Mouse (Mus musculus) liver, adult (tissue): ENCODE measurements around the gene Mvk.

Source experiments
- GATA4 ChIP-seq: IDR thresholded peaks from 2 replicates; pipeline ENCODE4 v1.6.1; 2014; ENCODE audit warnings: mild to moderate bottlenecking, low read length; ENCODE audit not compliant: insufficient replicate concordance

Gene Mvk

GRCm38 (mm10) chr5:114428621-114429020 lies 15.4 kb upstream of the Mvk start:
- TF ChIP-seq GATA4: no peak

GRCm38 (mm10) chr5:114429781-114430180 lies 14.3 kb upstream of the Mvk start:
- no peak for TF ChIP-seq GATA4

GRCm38 (mm10) chr5:114434359-114434758 lies 9.7 kb upstream of the Mvk start:
- TF ChIP-seq GATA4: no peak

GRCm38 (mm10) chr5:114435588-114435987 lies 8.5 kb upstream of the Mvk start:
- no peak for TF ChIP-seq GATA4

- no peak for TF ChIP-seq GATA4
Observed at GRCm38 (mm10) chr5:114444368-114444692, 261 bp downstream of the Mvk start.

- TF ChIP-seq GATA4: no peak
Observed at GRCm38 (mm10) chr5:114449011-114449410, 4.9 kb downstream of the Mvk start.

GRCm38 (mm10) chr5:114456287-114456686 lies 12.2 kb downstream of the Mvk start:
- TF ChIP-seq GATA4: no peak

- no peak for TF ChIP-seq GATA4
Observed at GRCm38 (mm10) chr5:114456995-114457605, 13.0 kb downstream of the Mvk start.

- TF ChIP-seq GATA4: no peak
Observed at GRCm38 (mm10) chr5:114461238-114461637, 17.2 kb downstream of the Mvk start.

GRCm38 (mm10) chr5:114462067-114463040 lies 18.3 kb downstream of the Mvk start:
- TF ChIP-seq GATA4: no peak

- no peak for TF ChIP-seq GATA4
Observed at GRCm38 (mm10) chr5:114464561-114464960, 20.5 kb downstream of the Mvk start.

- no peak for TF ChIP-seq GATA4
Observed at GRCm38 (mm10) chr5:114465641-114466040, 21.6 kb downstream of the Mvk start.

GRCm38 (mm10) chr5:114467019-114467418 lies 22.9 kb downstream of the Mvk start:
- no peak for TF ChIP-seq GATA4

- no peak for TF ChIP-seq GATA4
Observed at GRCm38 (mm10) chr5:114467430-114467829, 23.4 kb downstream of the Mvk start.

GRCm38 (mm10) chr5:114468007-114468406 lies 23.9 kb downstream of the Mvk start:
- TF ChIP-seq GATA4: no peak

GRCm38 (mm10) chr5:114470359-114470758 lies 26.3 kb downstream of the Mvk start:
- TF ChIP-seq GATA4: no peak
